Mouse (Mus musculus): Measurements from ENCODE around the gene Nwd1. TPM values are rescaled to one million over a fixed set of nuclear protein-coding genes. Genes with fewer than 3 reads are reported as not detected.

The Nwd1 gene
- total and polyA plus RNA-seq, 2 experiments from 2014 or later: 2.6 to 36.3 TPM

DNA sequence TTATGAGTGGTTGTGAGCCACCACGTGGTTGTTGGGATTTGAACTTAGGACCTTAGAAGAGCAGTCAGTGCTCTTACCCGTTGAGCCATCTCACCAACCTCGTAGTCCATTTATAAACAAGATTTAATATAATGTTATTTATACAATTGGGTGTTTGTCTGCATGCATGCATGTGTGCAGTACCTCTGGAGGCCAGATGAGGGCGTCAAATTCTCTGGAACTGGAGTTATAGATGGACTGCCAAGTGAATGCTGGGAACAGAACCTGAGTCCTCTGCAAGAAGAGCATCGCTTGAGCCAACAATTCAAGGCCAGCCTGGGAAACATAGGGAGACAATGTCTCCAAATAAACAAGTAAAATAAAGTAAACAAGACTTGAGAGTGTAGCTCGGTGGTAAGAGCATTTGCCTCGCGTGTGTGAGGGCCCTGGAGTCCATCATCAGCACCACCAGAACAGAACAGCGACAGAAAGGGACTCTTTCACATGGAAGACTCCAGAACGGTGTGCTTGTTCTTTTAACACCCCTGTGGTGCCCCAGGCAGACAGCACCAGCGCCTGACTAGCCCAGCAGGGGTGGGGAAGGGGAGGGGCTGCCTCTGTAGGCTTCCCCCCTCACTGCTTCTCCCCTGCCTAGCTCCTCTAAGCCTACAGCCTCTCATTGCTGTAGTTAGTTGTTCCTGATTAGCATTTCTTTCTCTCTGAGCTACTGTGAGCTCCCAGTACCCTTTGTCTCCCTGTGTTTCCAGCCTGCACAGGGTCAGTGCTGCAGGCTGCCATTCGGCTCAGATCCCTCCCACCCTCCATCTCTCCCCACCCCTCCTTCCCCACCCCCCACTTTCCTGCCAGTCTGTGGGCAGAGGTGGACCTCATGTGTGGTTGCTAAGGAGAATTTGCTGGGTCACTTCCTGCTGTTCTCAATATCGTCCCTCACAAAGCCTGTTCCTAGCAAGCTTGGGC, 8.3 kb downstream of the Nwd1 start:
- Histone ChIP-seq H3K4me2 (ENCODE audit: low read depth, low read length, poor library complexity, severe bottlenecking) (no peak overlapping the region; the same call in 1 of the 2 replicates), H3K4me3 (ENCODE audit: low read depth, low read length) (no peak overlapping the region), H3K36me3 (ENCODE audit: insufficient read depth, low read length) (no peaks in the 10 kb centered on the region), H3K27ac (ENCODE audit: low read depth, low read length) (peak overlapping the region; percentile 72), H3K4me1 (ENCODE audit: insufficient read depth, low read length) (0 out of 2 replicates have a peak, but pooled peaks cover 4% of the 10 kb centered on the region), H3K9ac (replicated peaks; ENCODE audit: low read length, poor library complexity, severe bottlenecking) (0 out of 2 replicates have a peak overlapping the region, but pooled peaks have one; percentile 24), H3K27me3 (ENCODE audit: insufficient read depth, low read length) (no peaks in the 10 kb centered on the region), H3K9me3 (ENCODE audit: low read length) (no peaks in the 10 kb centered on the region)
- peak; percentile 57 for TF ChIP-seq CTCF (IDR thresholded peaks at IDR 0.05)
- peak; percentile 92 for ATAC-seq (ENCODE audit: low FRiP score)
- 20% methylated on average over 13 of the region's 13 CpGs for WGBS
- peak; percentile 85 for DNase-seq (ENCODE audit: low spot score)

DNA sequence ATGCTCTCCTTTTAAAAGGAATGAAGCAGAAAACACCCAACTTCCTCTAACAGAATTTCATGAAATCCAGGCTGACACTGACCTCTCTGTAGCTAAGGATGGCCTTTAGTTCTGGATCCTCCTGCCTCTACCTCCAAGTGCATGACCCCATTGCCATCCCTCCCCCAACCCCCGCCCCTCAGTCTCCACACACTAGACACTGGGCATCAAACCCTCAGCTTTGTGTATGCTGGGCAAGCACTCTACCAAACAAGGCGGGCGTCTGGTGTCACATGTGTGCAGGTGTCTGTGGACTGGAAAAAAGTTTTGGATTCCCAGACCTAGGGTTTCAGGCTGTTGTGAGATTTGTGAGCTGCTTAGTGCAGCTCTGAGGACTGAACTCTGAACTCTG, 9.0 kb downstream of the Nwd1 start:
- H3K4me3 ChIP-seq (ENCODE audit: low read depth, low read length): no peak overlapping the region
- 53% methylated on average over 3 of the region's 3 CpGs for WGBS
- no peak for DNase-seq (ENCODE audit: low spot score)
- H3K27me3 ChIP-seq (ENCODE audit: insufficient read depth, low read length): no peaks in the 10 kb centered on the region
- peak; percentile 52 for ATAC-seq (ENCODE audit: low FRiP score)
- H3K36me3 ChIP-seq (ENCODE audit: insufficient read depth, low read length): no peaks in the 10 kb centered on the region
- 0 out of 2 replicates have a peak, but pooled peaks cover 4% of the 10 kb centered on the region for H3K4me1 ChIP-seq (ENCODE audit: insufficient read depth, low read length)
- peak overlapping the region; percentile 24; the same call in 1 of the 2 replicates for H3K9ac ChIP-seq (replicated peaks; ENCODE audit: low read length, poor library complexity, severe bottlenecking)
- peak overlapping the region; percentile 72 for H3K27ac ChIP-seq (ENCODE audit: low read depth, low read length)
- H3K4me2 ChIP-seq (ENCODE audit: low read depth, low read length, poor library complexity, severe bottlenecking): no peak overlapping the region
- no peaks in the 10 kb centered on the region for H3K9me3 ChIP-seq (ENCODE audit: low read length)
- no peak for TF ChIP-seq CTCF (IDR thresholded peaks at IDR 0.05)

DNA sequence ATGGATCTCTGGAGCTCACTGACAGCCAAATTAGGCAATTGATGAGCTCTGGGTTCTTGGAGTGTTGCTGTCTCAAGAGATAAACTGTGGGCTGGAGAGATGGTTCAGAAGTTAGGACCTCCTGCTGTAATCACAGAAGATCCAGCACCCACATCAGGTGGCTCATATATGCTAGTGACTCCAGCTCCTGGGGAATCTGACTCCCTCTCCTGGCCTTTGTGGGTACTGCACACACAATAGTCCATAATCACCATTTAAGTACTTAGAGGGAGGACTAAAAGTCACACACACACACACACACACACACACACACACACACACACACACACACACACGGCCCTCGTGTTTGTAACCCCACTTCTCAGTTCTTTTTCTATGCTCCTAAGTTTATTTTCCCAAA, 13.5 kb downstream of the Nwd1 start:
- H3K27ac ChIP-seq (ENCODE audit: low read depth, low read length): no peak overlapping the region
- no peaks in the 10 kb centered on the region for H3K36me3 ChIP-seq (ENCODE audit: insufficient read depth, low read length)
- H3K4me3 ChIP-seq (ENCODE audit: low read depth, low read length): no peak overlapping the region
- H3K9ac ChIP-seq (replicated peaks; ENCODE audit: low read length, poor library complexity, severe bottlenecking): no peak overlapping the region
- H3K9me3 ChIP-seq (ENCODE audit: low read length): no peaks in the 10 kb centered on the region
- 97% methylated on average over 2 of the region's 2 CpGs for WGBS
- 0 out of 2 replicates have a peak, but pooled peaks cover 4% of the 10 kb centered on the region for H3K4me1 ChIP-seq (ENCODE audit: insufficient read depth, low read length)
- ATAC-seq (ENCODE audit: low FRiP score) (no peak), DNase-seq (ENCODE audit: low spot score) (peak; percentile 15)
- TF ChIP-seq CTCF (IDR thresholded peaks at IDR 0.05): peak; percentile 53
- H3K27me3 ChIP-seq (ENCODE audit: insufficient read depth, low read length): no peaks in the 10 kb centered on the region
- H3K4me2 ChIP-seq (ENCODE audit: low read depth, low read length, poor library complexity, severe bottlenecking): no peak overlapping the region

DNA sequence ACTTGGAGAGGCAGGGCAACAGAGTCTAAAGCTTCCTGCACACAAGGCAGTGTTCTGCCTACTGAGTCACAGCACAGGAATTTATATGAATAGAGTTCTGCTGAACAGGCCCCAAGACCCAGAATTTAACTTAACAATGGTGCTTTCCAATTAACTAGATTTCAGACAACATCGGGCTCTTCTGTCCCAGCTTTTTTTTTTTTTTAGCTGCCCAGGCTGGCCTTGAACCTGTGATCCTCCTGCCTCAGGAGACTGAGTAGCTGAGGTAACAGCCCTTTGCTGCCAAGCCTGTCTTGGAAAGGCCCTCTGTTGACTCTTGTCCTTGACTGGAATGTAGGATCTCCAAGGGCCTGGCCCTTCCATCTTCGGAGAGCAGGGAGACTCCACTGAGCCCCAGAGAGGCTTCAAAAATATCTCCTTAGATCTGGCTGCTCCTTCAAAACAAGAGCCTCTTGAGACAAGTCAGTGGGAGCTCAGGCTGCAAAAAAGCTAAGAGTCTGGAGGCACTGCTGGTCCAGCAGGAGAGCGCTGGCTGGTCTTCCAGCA, 17.7 kb downstream of the Nwd1 start:
- Histone ChIP-seq H3K9ac (replicated peaks; ENCODE audit: low read length, poor library complexity, severe bottlenecking) (no peak overlapping the region), H3K4me1 (ENCODE audit: insufficient read depth, low read length) (no peaks in the 10 kb centered on the region), H3K27me3 (ENCODE audit: insufficient read depth, low read length) (no peaks in the 10 kb centered on the region), H3K4me2 (ENCODE audit: low read depth, low read length, poor library complexity, severe bottlenecking) (no peak overlapping the region), H3K36me3 (ENCODE audit: insufficient read depth, low read length) (no peaks in the 10 kb centered on the region), H3K27ac (ENCODE audit: low read depth, low read length) (no peak overlapping the region), H3K4me3 (ENCODE audit: low read depth, low read length) (no peak overlapping the region), H3K9me3 (ENCODE audit: low read length) (no peaks in the 10 kb centered on the region)
- no peak for DNase-seq (ENCODE audit: low spot score)
- no peak for ATAC-seq (ENCODE audit: low FRiP score)
- no peak for TF ChIP-seq CTCF (IDR thresholded peaks at IDR 0.05)
- WGBS: 67% methylated on average over 3 of the region's 3 CpGs

DNA sequence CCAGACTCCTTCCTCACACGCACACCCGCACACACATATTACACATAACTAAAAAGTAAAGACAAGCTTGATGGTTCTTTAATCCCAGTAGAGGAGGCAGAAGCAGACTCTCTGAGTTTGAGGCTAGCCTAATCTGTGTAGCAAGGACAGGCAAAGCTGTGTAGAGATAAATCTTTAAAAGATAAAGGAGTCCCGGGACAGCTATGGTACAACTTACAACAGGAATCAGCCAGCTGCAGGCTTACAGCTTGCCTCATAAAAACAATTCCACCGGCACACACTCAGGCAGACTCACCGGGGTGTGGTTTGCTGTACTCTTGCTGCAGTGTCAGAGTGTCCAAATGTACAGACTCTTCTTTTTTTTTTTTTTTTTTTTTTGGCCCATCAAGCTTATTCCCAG, 18.2 kb downstream of the Nwd1 start:
- no peaks in the 10 kb centered on the region for H3K9me3 ChIP-seq (ENCODE audit: low read length)
- DNase-seq (ENCODE audit: low spot score) (no peak), ATAC-seq (ENCODE audit: low FRiP score) (no peak)
- no peak overlapping the region for H3K9ac ChIP-seq (replicated peaks; ENCODE audit: low read length, poor library complexity, severe bottlenecking)
- no peaks in the 10 kb centered on the region for H3K27me3 ChIP-seq (ENCODE audit: insufficient read depth, low read length)
- no peak overlapping the region for H3K27ac ChIP-seq (ENCODE audit: low read depth, low read length)
- WGBS: 86% methylated on average over 5 of the region's 5 CpGs
- no peaks in the 10 kb centered on the region for H3K36me3 ChIP-seq (ENCODE audit: insufficient read depth, low read length)
- no peak overlapping the region for H3K4me3 ChIP-seq (ENCODE audit: low read depth, low read length)
- no peak for TF ChIP-seq CTCF (IDR thresholded peaks at IDR 0.05)
- no peak overlapping the region for H3K4me2 ChIP-seq (ENCODE audit: low read depth, low read length, poor library complexity, severe bottlenecking)
- H3K4me1 ChIP-seq (ENCODE audit: insufficient read depth, low read length): no peaks in the 10 kb centered on the region

DNA sequence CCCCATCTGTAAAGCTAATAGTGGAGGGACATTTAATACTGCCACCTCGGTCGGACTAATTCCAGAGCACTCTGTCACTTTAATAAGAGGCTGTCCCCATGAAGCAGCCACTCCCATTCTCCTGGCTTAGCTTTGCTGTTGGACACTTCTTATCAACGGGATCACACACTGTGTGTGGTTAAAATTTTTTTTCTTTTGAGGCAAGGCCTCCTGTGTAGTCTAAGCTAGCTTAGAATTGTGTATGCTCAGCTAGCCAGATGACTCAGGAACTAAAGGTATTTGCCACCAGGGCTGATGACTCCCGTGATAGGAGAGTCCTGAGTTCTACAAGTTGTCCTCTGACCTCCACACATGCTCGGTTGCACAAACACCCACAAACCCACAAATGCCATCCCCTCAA, 18.9 kb downstream of the Nwd1 start:
- 62% methylated on average over 5 of the region's 5 CpGs for WGBS
- no peaks in the 10 kb centered on the region for H3K27me3 ChIP-seq (ENCODE audit: insufficient read depth, low read length)
- H3K4me2 ChIP-seq (ENCODE audit: low read depth, low read length, poor library complexity, severe bottlenecking): no peak overlapping the region
- TF ChIP-seq CTCF (IDR thresholded peaks at IDR 0.05): no peak
- H3K36me3 ChIP-seq (ENCODE audit: insufficient read depth, low read length): no peaks in the 10 kb centered on the region
- no peaks in the 10 kb centered on the region for H3K9me3 ChIP-seq (ENCODE audit: low read length)
- H3K27ac ChIP-seq (ENCODE audit: low read depth, low read length): no peak overlapping the region
- DNase-seq (ENCODE audit: low spot score) (no peak), ATAC-seq (ENCODE audit: low FRiP score) (no peak)
- no peak overlapping the region for H3K4me3 ChIP-seq (ENCODE audit: low read depth, low read length)
- no peak overlapping the region for H3K9ac ChIP-seq (replicated peaks; ENCODE audit: low read length, poor library complexity, severe bottlenecking)
- H3K4me1 ChIP-seq (ENCODE audit: insufficient read depth, low read length): no peaks in the 10 kb centered on the region
